Mouse (Mus musculus) small intestine, adult 2 months (tissue): ENCODE results near the gene Sdk2.

Source experiments
- CTCF ChIP-seq: fragments of 200-500 bp; IDR thresholded peaks from 2 replicates; pipeline ENCODE4 v1.5.1; 2012; ENCODE audit warnings: low read depth, mild to moderate bottlenecking, control low read depth, inconsistent platforms, low read length, moderate library complexity, mixed read lengths; ENCODE audit not compliant: insufficient replicate concordance, insufficient read length; ENCODE audit errors: extremely low read depth
- POLR2A ChIP-seq: fragments of 200-500 bp; IDR thresholded peaks from 2 replicates; pipeline ENCODE4 v1.6.1; 2012; ENCODE audit warnings: low read depth, mild to moderate bottlenecking, control low read depth, inconsistent platforms, low read length, moderate library complexity

DNA sequence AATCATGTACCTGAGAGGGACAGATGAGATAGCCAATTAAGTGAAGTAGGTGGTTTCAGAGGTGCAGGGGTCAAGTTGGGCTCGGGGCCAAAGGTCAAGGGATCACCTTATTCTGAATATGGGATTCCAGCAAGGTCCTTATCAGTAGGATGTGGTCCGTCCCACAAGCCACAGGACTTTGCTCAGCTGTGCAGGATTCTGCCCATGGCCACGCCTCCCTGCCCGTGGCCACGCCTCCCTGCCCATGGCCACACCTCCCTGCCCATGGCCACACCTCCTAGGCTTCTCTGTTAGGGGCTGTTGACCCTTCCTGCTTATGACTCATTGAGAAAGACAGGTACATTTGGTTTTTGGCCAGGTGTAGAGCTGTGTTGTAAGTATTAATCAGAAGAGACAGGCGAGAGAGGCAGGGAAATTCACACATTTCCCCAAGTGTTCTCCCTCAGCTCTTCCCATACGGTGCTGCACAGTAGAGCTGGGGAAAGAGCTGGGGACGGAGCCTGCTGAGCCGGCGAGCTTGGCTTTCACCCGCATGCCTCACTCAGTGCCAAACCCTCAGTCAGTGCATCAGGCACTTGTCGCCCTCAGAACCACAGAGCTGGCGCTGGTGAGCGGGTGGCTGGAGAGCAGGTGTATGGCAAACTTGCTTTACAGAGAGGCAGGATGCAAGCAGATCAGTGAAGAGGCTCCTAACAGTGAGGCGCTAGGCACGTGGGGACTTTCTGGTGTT, 163.6 kb downstream of the Sdk2 start:
- no peak for TF ChIP-seq POLR2A
- no peak for TF ChIP-seq CTCF
